Mouse (Mus musculus) right cerebral cortex, adult 18-20 months (tissue): ENCODE data around the gene Sstr2.
"Not testable (repeated sequence)": the region's sequence is repeated elsewhere in the genome, so short reads cannot be mapped to it uniquely, and the experiment has no call there.

Experiments used
- DNase-seq: peaks from one replicate; pipeline ENCODE4 v3.0.0; 2022; ENCODE audit warnings: mixed read lengths

Gene Sstr2

GRCm38 (mm10) chr11:113658763-113659162 lies 39.6 kb downstream of the Sstr2 start:
- DNase-seq: no peak

DNA sequence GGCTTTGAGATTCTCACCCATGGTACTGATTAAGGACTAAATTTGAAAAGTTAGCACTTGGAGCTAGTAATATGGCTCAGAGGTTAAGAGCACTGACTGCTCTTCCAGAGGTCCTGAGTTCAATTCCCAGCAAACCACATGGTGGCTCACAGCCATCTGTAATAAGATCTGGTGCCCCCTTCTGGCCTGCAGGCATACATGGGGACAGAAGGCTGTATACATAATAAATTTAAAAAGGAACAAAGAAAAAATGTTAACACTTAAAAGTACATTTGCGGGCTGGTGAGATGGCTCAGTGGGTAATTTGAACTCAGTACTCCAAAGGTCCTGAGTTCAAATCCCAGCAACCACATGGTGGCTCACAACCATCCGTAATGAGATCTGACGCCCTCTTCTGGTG lies 41.1 kb downstream of the Sstr2 start:
- DNase-seq: not testable (repeated sequence)

DNA sequence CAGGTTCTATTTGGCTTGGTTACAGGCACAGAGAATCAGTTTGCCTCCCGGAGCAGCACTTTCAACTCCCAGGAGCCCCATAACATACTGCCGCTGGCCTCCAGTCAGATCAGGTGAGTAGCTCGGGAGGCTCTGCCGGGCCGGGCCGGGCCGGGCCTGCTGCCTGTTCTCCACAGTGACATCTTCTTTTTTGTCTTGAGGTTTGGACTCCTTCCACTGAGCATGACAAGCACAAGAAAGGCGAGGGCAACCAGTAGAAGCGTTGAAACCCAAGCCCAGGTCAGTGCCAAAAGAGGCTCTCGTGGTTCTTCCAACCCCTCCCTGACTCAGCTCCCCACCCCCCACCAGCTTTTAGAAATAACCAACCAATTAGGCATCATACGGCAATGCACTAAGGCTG lies 41.8 kb downstream of the Sstr2 start:
- no peak for DNase-seq

GRCm38 (mm10) chr11:113661835-113662351 lies 42.8 kb downstream of the Sstr2 start:
- no peak for DNase-seq

DNA sequence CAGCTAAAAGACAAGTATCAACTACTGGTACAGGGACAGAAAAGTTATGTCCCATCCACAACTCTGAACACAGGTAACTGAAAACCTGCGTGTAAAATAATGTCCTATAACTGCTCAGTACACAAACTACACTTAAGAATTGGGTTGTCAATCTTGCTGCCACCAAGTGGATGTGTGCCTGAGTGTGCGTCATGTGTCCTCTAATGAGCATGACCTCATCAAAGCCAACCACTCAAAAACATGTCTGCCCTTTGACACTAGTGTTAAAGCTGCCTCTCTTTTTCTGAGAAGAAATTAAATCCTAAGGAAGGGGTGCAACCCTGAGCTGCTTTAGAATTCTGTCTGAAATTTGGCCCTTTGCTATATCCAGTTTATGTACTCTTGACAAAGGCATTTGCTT lies 45.1 kb downstream of the Sstr2 start:
- no peak for DNase-seq

- no peak for DNase-seq
These were observed 47.1 kb downstream of the Sstr2 start for GRCm38 (mm10) chr11:113666205-113666604.

GRCm38 (mm10) chr11:113666648-113667047 lies 47.5 kb downstream of the Sstr2 start:
- DNase-seq: no peak

- DNase-seq: no peak
These were observed 48.0 kb downstream of the Sstr2 start for GRCm38 (mm10) chr11:113667122-113667521.

GRCm38 (mm10) chr11:113667704-113668103 lies 48.6 kb downstream of the Sstr2 start:
- DNase-seq: no peak

- DNase-seq: no peak
These were observed 49.7 kb downstream of the Sstr2 start for GRCm38 (mm10) chr11:113668857-113669256.

DNA sequence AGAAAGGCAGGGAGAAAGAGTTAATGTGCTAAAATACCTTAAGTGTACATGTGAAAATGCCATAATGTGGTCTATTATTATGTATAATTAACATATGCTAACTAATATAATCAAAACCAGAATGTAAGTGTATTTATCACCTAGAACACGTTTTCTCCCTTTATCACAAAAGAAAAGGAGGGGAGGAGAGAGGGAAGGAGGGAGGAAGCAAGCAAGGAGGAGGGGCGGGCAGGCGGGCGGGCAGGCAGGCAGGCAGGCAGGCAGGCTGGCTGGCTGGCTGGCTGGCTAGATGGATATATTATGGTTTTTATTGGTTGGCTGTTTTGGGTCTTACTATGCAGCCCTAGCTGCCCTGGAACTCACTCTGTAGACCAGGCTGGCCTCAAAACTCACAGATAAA lies 50.6 kb downstream of the Sstr2 start:
- DNase-seq: no peak

GRCm38 (mm10) chr11:113673614-113674013 lies 54.5 kb downstream of the Sstr2 start:
- DNase-seq: no peak

DNA sequence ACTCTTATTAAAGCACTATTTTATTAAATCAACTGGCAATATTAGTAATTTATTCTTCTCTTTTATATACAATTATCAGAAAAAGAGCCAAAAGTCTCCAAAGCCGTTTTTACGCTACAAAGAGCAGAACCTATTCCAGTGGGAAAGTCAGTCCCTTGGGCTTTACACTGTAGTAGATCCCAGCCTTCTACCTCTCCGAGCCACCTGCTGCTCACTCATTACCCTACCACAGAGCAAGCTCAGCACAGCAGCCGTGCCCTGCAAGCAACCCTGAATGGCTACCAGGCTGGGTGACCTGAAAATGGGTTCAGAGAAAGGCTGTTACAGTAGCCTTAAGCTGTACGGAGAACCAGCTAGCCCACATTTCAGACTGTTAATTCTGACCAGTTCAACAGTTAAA lies 55.5 kb downstream of the Sstr2 start:
- no peak for DNase-seq
